Mouse (Mus musculus) monocyte, adult 5-6 weeks (primary cell): ENCODE results near the gene Tada1. TPM values are rescaled to one million over a fixed set of nuclear protein-coding genes. Genes with fewer than 3 reads are reported as not detected.

Source experiments
- ATAC-seq: fragments of 153-309, 156-312 bp; replicated peaks from 2 replicates; pipeline ENCODE4 v1.8.0; 2017; ENCODE audit warnings: mild to moderate bottlenecking; ENCODE audit not compliant: low TSS enrichment, insufficient number of reproducible peaks, severe bottlenecking, poor library complexity, low FRiP score
- total RNA-seq: library from RNA; stranded (forward); fragments of 200-1000, 200-491, 200-594 nt; gene quantifications from 3 replicates; pipeline ENCODE4 v1.2.3, GENCODE M21; 2017

Tada1 gene
- total RNA-seq, 1 experiment from 2014 or later: 29.7 TPM

DNA sequence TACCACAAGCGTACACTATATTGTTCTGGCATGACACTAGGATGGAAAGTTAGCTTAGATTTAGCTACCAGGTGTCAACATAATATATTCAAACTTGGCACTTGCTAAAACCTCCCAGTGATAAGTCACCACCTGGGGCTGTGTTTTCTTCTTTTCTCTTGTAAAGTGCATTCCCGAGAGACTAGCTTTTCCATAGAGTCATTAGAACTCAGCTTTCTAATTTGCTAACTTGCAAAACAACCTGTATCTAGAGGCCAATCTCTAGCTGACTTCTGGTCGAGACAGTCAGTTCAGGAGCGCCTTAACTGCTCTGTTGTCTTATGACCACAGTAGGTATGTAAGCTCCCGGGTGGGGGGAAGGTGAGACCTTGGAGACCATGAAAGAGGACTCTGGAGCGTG lies 60.5 kb downstream of the Tada1 start:
- ATAC-seq: no peak

DNA sequence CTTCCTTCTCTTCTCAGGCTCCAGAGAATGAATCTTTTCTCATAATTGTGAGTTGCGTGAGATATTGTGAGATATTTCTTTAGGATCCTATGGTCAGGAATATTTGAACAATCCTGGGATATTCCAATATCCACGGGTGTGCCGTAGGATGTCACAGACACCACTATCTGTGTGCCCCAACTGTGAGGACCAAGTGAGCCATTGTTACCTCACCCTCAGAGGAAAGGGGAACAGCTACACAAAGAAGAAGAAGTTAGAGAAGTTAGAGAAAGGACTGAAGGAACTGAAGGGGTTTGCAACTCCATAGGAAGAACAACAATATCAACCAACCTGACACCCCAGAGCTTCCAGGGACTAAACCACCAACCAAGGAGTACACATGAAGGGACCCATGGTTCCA lies 63.1 kb downstream of the Tada1 start:
- ATAC-seq: no peak

Other genes starting within 250 kb of the Tada1 start
- not detected in 3 replicates for gene Gpa33, start 248.9 kb upstream of the Tada1 start, total RNA-seq
- 1.1 TPM in 1 of 3 replicates, not detected in the others for gene Mael, start 140.3 kb upstream of the Tada1 start, total RNA-seq
- gene Ildr2, start 125.0 kb upstream of the Tada1 start, total RNA-seq: 0.10 TPM in 1 of 3 replicates, not detected in the others
- gene Pogk, start 30.8 kb downstream of the Tada1 start, total RNA-seq: 18.9 to 52.6 TPM (median 22.9 TPM) in 3 replicates
- gene Gm4846, start 118.5 kb downstream of the Tada1 start, total RNA-seq: not detected in 3 replicates